Mouse (Mus musculus) kidney, embryonic 16.5 days (tissue): ENCODE measurements around the gene A730046J19Rik. TPM values are rescaled to one million over a fixed set of nuclear protein-coding genes. Genes with fewer than 3 reads are reported as not detected.

ENCODE experiments used
- ATAC-seq: fragments of 200-750 bp; cut with Nextera tagmentation; 2 replicates; pipeline ENCODE4 v1.8.0; 2017; ENCODE audit warnings: moderate TSS enrichment; ENCODE audit not compliant: low FRiP score, low TSS enrichment
- H3K27ac ChIP-seq: fragments of 300-500 bp; sonication (generic); 2 replicates; pipeline ENCODE4 v1.5.1; 2014; ENCODE audit warnings: low read length
- H3K27me3 ChIP-seq: fragments of 300-500 bp; sonication (generic); 2 replicates; pipeline ENCODE4 v1.6.1; 2014; ENCODE audit warnings: low read length, control low read depth, mixed read lengths; ENCODE audit not compliant: insufficient read depth
- H3K36me3 ChIP-seq: fragments of 300-500 bp; sonication (generic); 2 replicates; pipeline ENCODE4 v1.6.1; 2014; ENCODE audit warnings: low read length, control low read depth, mixed read lengths; ENCODE audit not compliant: insufficient read depth
- H3K4me1 ChIP-seq: fragments of 300-500 bp; sonication (generic); 2 replicates; pipeline ENCODE4 v1.6.1; 2014; ENCODE audit warnings: low read length, control low read depth, mixed read lengths; ENCODE audit not compliant: insufficient read depth
- H3K4me2 ChIP-seq: fragments of 300-500 bp; sonication (generic); replicated peaks from 2 replicates; pipeline ENCODE4 v1.6.1; 2014; ENCODE audit warnings: low read depth, low read length
- H3K4me3 ChIP-seq: fragments of 300-500 bp; sonication (generic); 2 replicates; pipeline ENCODE4 v1.5.1; 2014; ENCODE audit warnings: mild to moderate bottlenecking, low read length
- H3K9ac ChIP-seq: fragments of 300-500 bp; sonication (generic); replicated peaks from 2 replicates; pipeline ENCODE4 v1.6.1; 2014; ENCODE audit warnings: low read length
- H3K9me3 ChIP-seq: fragments of 300-500 bp; sonication (generic); 2 replicates; pipeline ENCODE4 v1.6.1; 2016; ENCODE audit warnings: low read length, control low read depth
- WGBS: fragments of 180-500 bp; shearing (Covaris S2); extraction: QIAGEN DNeasy Blood & Tissue Kit; methylation state at CpG from one replicate; pipeline ENCODE4 v1.1.7; 2014; 5-methylcytosine and 5-hydroxymethylcytosine counted together
- polyA plus RNA-seq: library from polyadenylated mRNA; unstranded; fragments of >200 nt; fragmentation: Nextera tagmentation; extraction: Ambion mirVana; gene quantifications from 2 replicates; pipeline ENCODE4 v1.2.1, GENCODE M21; 2015

A730046J19Rik gene
- polyA plus RNA-seq, result 0.30 and 0.31 TPM in 2 replicates

GRCm38 (mm10) chrX:144153523-144153922 is at the start of gene A730046J19Rik:
Gene A730046J19Rik (plus strand): TSS chrX:144153695.
- Histone ChIP-seq H3K27ac (no peak within 1 kb of the TSS), H3K9me3 (no peaks in the 10 kb centered on the region), H3K36me3 (no peaks in the 10 kb centered on the region), H3K27me3 (peaks cover 15% of the 10 kb centered on the region), H3K9ac (no peak within 1 kb of the TSS), H3K4me3 (peak within 1 kb of the TSS; percentile 31), H3K4me1 (no peaks in the 10 kb centered on the region), H3K4me2 (peak within 1 kb of the TSS; percentile 48)
- WGBS, result 28% methylated on average over 8 of the region's 8 CpGs
- ATAC-seq, result peak; percentile 49; the same call in 1 of the 2 replicates

GRCm38 (mm10) chrX:144104619-144105416 is 48.7 kb upstream of the A730046J19Rik start:
- no peaks in the 10 kb centered on the region for H3K9me3 ChIP-seq
- no peak overlapping the region for H3K4me2 ChIP-seq
- no peak overlapping the region for H3K4me3 ChIP-seq
- no peaks in the 10 kb centered on the region for H3K36me3 ChIP-seq
- WGBS, result 70% methylated on average over 2 of the region's 2 CpGs
- H3K27ac ChIP-seq, result no peak overlapping the region
- H3K9ac ChIP-seq, result no peak overlapping the region
- peaks cover 3% of the 10 kb centered on the region; the same call in 1 of the 2 replicates for H3K27me3 ChIP-seq
- no peak for ATAC-seq
- H3K4me1 ChIP-seq, result peaks cover 4% of the 10 kb centered on the region; the same call in 1 of the 2 replicates

- Histone ChIP-seq H3K9ac (no peak overlapping the region), H3K4me3 (no peak overlapping the region), H3K27ac (no peak overlapping the region), H3K4me1 (no peaks in the 10 kb centered on the region), H3K9me3 (no peaks in the 10 kb centered on the region), H3K4me2 (no peak overlapping the region), H3K36me3 (no peaks in the 10 kb centered on the region), H3K27me3 (no peaks in the 10 kb centered on the region; the same call in 1 of the 2 replicates)
- 47% methylated on average over 1 of the region's 1 CpGs for WGBS
- no peak for ATAC-seq
These were observed 17.2 kb upstream of the A730046J19Rik start for GRCm38 (mm10) chrX:144136281-144136680.

GRCm38 (mm10) chrX:144149987-144150386 is 3.5 kb upstream of the A730046J19Rik start:
- H3K4me3 ChIP-seq, result no peak overlapping the region
- 74% methylated on average over 2 of the region's 2 CpGs for WGBS
- no peaks in the 10 kb centered on the region for H3K36me3 ChIP-seq
- no peaks in the 10 kb centered on the region for H3K9me3 ChIP-seq
- H3K27ac ChIP-seq, result no peak overlapping the region
- no peak overlapping the region for H3K4me2 ChIP-seq
- H3K27me3 ChIP-seq, result peaks cover 15% of the 10 kb centered on the region
- no peak for ATAC-seq
- no peaks in the 10 kb centered on the region for H3K4me1 ChIP-seq
- H3K9ac ChIP-seq, result no peak overlapping the region

GRCm38 (mm10) chrX:144154111-144154510 is 616 bp downstream of the A730046J19Rik start:
- Histone ChIP-seq H3K4me1 (no peaks in the 10 kb centered on the region), H3K4me2 (peak overlapping the region; percentile 48), H3K27me3 (peaks cover 15% of the 10 kb centered on the region), H3K27ac (no peak overlapping the region), H3K36me3 (no peaks in the 10 kb centered on the region), H3K4me3 (peak overlapping the region; percentile 31), H3K9me3 (no peaks in the 10 kb centered on the region), H3K9ac (no peak overlapping the region)
- ATAC-seq, result no peak
- WGBS, result 32% methylated on average over 7 of the region's 7 CpGs

- 54% methylated on average over 5 of the region's 5 CpGs for WGBS
These were observed 9.4 kb downstream of the A730046J19Rik start for GRCm38 (mm10) chrX:144162936-144163335.

More at GRCm38 (mm10) chrX:144162936-144163335, 9.4 kb downstream of the A730046J19Rik start:
- no peak overlapping the region for H3K27ac ChIP-seq
- no peak overlapping the region for H3K4me2 ChIP-seq
- no peaks in the 10 kb centered on the region for H3K36me3 ChIP-seq
- no peaks in the 10 kb centered on the region for H3K9me3 ChIP-seq
- H3K27me3 ChIP-seq, result peaks cover 9% of the 10 kb centered on the region; the same call in 1 of the 2 replicates
- ATAC-seq, result no peak
- no peaks in the 10 kb centered on the region for H3K4me1 ChIP-seq
- H3K9ac ChIP-seq, result no peak overlapping the region
- H3K4me3 ChIP-seq, result no peak overlapping the region

Other genes with a start within 250 kb of the A730046J19Rik start
- gene Dcx, start 220.4 kb upstream of the A730046J19Rik start, polyA plus RNA-seq, result 3.9 and 4.7 TPM in 2 replicates
- gene Alg13, start 164.1 kb downstream of the A730046J19Rik start, polyA plus RNA-seq, result 22.9 and 27.4 TPM in 2 replicates